Mouse (Mus musculus): Measurements from ENCODE around the gene Zfp873.
"Not testable (repeated sequence)": the region's sequence is repeated elsewhere in the genome, so short reads cannot be mapped to it uniquely, and the experiment has no call there.

- not testable (repeated sequence) for TF ChIP-seq CTCF (conservative IDR thresholded peaks at IDR 0.05; ENCODE audit: low read length); NANOG (IDR thresholded peaks at IDR 0.05; ENCODE audit: borderline replicate concordance, low read length); POU5F1 (IDR thresholded peaks at IDR 0.05; ENCODE audit: borderline replicate concordance, low read length)
These were observed 44.7 kb upstream of the Zfp873 start for GRCm38 (mm10) chr10:82003209-82003608.
